Mouse (Mus musculus) olfactory bulb, adult 2 months (tissue): Measurements from ENCODE around the gene Slc35d2.

Experiments
- CTCF ChIP-seq: fragments of 200-500 bp; IDR thresholded peaks from 2 replicates; pipeline ENCODE4 v1.5.1; 2012; ENCODE audit warnings: low read depth, mild to moderate bottlenecking, low read length, moderate library complexity; ENCODE audit not compliant: insufficient read depth
- POLR2A ChIP-seq: fragments of 200-500 bp; IDR thresholded peaks from 2 replicates; pipeline ENCODE4 v1.6.1; 2012; ENCODE audit warnings: mild to moderate bottlenecking, low read depth, low read length, moderate library complexity; ENCODE audit not compliant: insufficient read depth

- TF ChIP-seq CTCF (no peak), POLR2A (no peak)
Observed at GRCm38 (mm10) chr13:64060935-64061506, 68.1 kb downstream of the Slc35d2 start.
